Comparison of ENCODE assay signal across 10 mouse cellular contexts in genomic region chr11:44621615-44622014, GRCm38 (mm10). TPM values are rescaled to one million over a fixed set of nuclear protein-coding genes. Genes with fewer than 3 reads are reported as not detected.
A peak's percentile ranks its signal among the peaks of the same experiment; 100 is the strongest.
DNase-seq lines count a peak whose midpoint lies in the region; ATAC-seq and TF ChIP-seq lines count a peak whose summit lies in the region.
"Had no signal": no experiment of that assay in that cellular context is flagged by ENCODE, and none has a peak within 500 bp of the region (broad histone marks: within the 10 kb centered on the region; RNA-seq: fewer than 3 reads in every experiment).

No protein-coding gene starts in this region.

- H3K4me1 ChIP-seq in heart, postnatal 0 days (ENCODE audit: control insufficient read depth, insufficient read depth) = no peaks in the 10 kb centered on the region
- H3K4me1 ChIP-seq in embryonic facial prominence, embryonic 13.5 days = peaks cover 25% of the 10 kb centered on the region
- peaks cover 51% of the 10 kb centered on the region for H3K4me1 ChIP-seq in hindbrain, embryonic 15.5 days (replicated peaks)
- no peaks in the 10 kb centered on the region for H3K4me1 ChIP-seq in liver, embryonic 11.5 days (replicated peaks; ENCODE audit: control insufficient read depth, insufficient read depth, low read length)

- DNase-seq in heart, postnatal 0 days (ENCODE audit: low spot score) = no peak
- no peak for DNase-seq in heart, postnatal 4 days
- peak; percentile 25 for DNase-seq in neural tube, embryonic 10.5 days (ENCODE audit: extremely low spot score, low spot score)
- DNase-seq in adipocyte (ENCODE audit: low spot score) = no peak
- DNase-seq in liver, embryonic 11.5 days (ENCODE audit: low spot score) = no peak
- no peak for DNase-seq in right cerebral cortex, postnatal 25 days

- 66% methylated on average over 10 of the region's 10 CpGs for WGBS in heart, postnatal 0 days
- 47% methylated on average over 10 of the region's 10 CpGs for WGBS in embryonic facial prominence, embryonic 13.5 days
- 41% methylated on average over 10 of the region's 10 CpGs for WGBS in hindbrain, embryonic 15.5 days
- WGBS in liver, embryonic 11.5 days = 52% methylated on average over 10 of the region's 10 CpGs

- H3K9ac ChIP-seq in heart, postnatal 0 days (replicated peaks; ENCODE audit: low read depth, low read length) = no peak overlapping the region
- H3K9ac ChIP-seq in embryonic facial prominence, embryonic 13.5 days = 0 out of 2 replicates have a peak overlapping the region, but pooled peaks have one; percentile 79
- peak overlapping the region; percentile 35 for H3K9ac ChIP-seq in hindbrain, embryonic 15.5 days
- H3K9ac ChIP-seq in liver, embryonic 11.5 days (ENCODE audit: low read depth, low read length) = no peak overlapping the region

- H3K36me3 ChIP-seq in heart, postnatal 0 days (replicated peaks; ENCODE audit: control insufficient read depth, insufficient read depth, low read length) = no peaks in the 10 kb centered on the region
- peaks cover 8% of the 10 kb centered on the region for H3K36me3 ChIP-seq in embryonic facial prominence, embryonic 13.5 days
- no peaks in the 10 kb centered on the region for H3K36me3 ChIP-seq in hindbrain, embryonic 15.5 days
- no peaks in the 10 kb centered on the region for H3K36me3 ChIP-seq in liver, embryonic 11.5 days (ENCODE audit: control insufficient read depth, insufficient read depth, low read length)

- no peak overlapping the region for H3K4me3 ChIP-seq in heart, postnatal 0 days (ENCODE audit: low read depth, low read length)
- peak overlapping the region; percentile 66 for H3K4me3 ChIP-seq in embryonic facial prominence, embryonic 13.5 days
- H3K4me3 ChIP-seq in hindbrain, embryonic 15.5 days = peak overlapping the region; percentile 81
- no peak overlapping the region for H3K4me3 ChIP-seq in liver, embryonic 11.5 days (ENCODE audit: low read depth, low read length)
- H3K4me3 ChIP-seq: left cerebral cortex, adult 2 months had no signal

- no peaks in the 10 kb centered on the region for H3K9me3 ChIP-seq in heart, postnatal 0 days (replicated peaks; ENCODE audit: control insufficient read depth, low read length)
- H3K9me3 ChIP-seq in embryonic facial prominence, embryonic 13.5 days = no peaks in the 10 kb centered on the region
- H3K9me3 ChIP-seq in hindbrain, embryonic 15.5 days = no peaks in the 10 kb centered on the region
- H3K9me3 ChIP-seq in liver, embryonic 11.5 days (ENCODE audit: control insufficient read depth, low read length) = no peaks in the 10 kb centered on the region

- H3K4me2 ChIP-seq in heart, postnatal 0 days (ENCODE audit: low read depth, low read length) = peak overlapping the region; percentile 68; the same call in 1 of the 2 replicates
- H3K4me2 ChIP-seq in embryonic facial prominence, embryonic 13.5 days = peak overlapping the region; percentile 77
- H3K4me2 ChIP-seq in hindbrain, embryonic 15.5 days = peak overlapping the region; percentile 77
- H3K4me2 ChIP-seq in liver, embryonic 11.5 days = no peak overlapping the region

- no peak for ATAC-seq in heart, postnatal 0 days (ENCODE audit: insufficient read depth, low read depth)
- ATAC-seq in embryonic facial prominence, embryonic 13.5 days (ENCODE audit: insufficient number of reproducible peaks, insufficient read depth, low FRiP score, low TSS enrichment, low read depth) = no peak
- no peak for ATAC-seq in hindbrain, embryonic 15.5 days (ENCODE audit: low FRiP score, low read depth)
- no peak for ATAC-seq in liver, embryonic 11.5 days (replicated peaks; ENCODE audit: low FRiP score)

- H3K27me3 ChIP-seq in heart, postnatal 0 days (ENCODE audit: control insufficient read depth, insufficient read depth, low read length) = peaks cover 45% of the 10 kb centered on the region
- peaks cover 48% of the 10 kb centered on the region for H3K27me3 ChIP-seq in embryonic facial prominence, embryonic 13.5 days
- H3K27me3 ChIP-seq in hindbrain, embryonic 15.5 days = no peaks in the 10 kb centered on the region
- peaks cover 57% of the 10 kb centered on the region for H3K27me3 ChIP-seq in liver, embryonic 11.5 days (replicated peaks; ENCODE audit: control insufficient read depth, insufficient read depth, low read length)

- peak overlapping the region; percentile 38; the same call in 1 of the 2 replicates for H3K27ac ChIP-seq in heart, postnatal 0 days (ENCODE audit: low read depth)
- no peak overlapping the region for H3K27ac ChIP-seq in embryonic facial prominence, embryonic 13.5 days
- peak overlapping the region; percentile 80 for H3K27ac ChIP-seq in hindbrain, embryonic 15.5 days (replicated peaks)
- H3K27ac ChIP-seq in liver, embryonic 11.5 days (ENCODE audit: low read depth, low read length) = no peak overlapping the region
- H3K27ac ChIP-seq: left cerebral cortex, adult 2 months had no signal

- no peak for TF ChIP-seq EP300 in heart, postnatal 0 days (IDR thresholded peaks at IDR 0.05; ENCODE audit: low read depth)

- TF ChIP-seq CTCF in heart, postnatal 0 days (IDR thresholded peaks at IDR 0.05; ENCODE audit: low read depth) = no peak

RNA-seq across cellular contexts. Expression of gene Ebf1, which starts 4.5 kb away (rescaled TPM):
- total RNA-seq in heart, postnatal 0 days (2014; rRNA removed; ENCODE audit: low replicate concordance) = 8.1 and 12.8 TPM in 2 replicates
- polyA plus RNA-seq in heart, postnatal 0 days (2015; fragmentation: Nextera tagmentation; extraction: Ambion mirVana) = 10.4 and 10.5 TPM in 2 replicates
- total RNA-seq in heart, postnatal 4 days (2021) = 10 to 100 TPM; 27.2 to 31.0 TPM
- polyA plus RNA-seq in embryonic facial prominence, embryonic 13.5 days (2015; fragmentation: Nextera tagmentation; extraction: Ambion mirVana) = 69.1 and 77.2 TPM in 2 replicates
- polyA plus RNA-seq in hindbrain, embryonic 15.5 days (2015; fragmentation: Nextera tagmentation; extraction: Ambion mirVana) = 101 and 139 TPM in 2 replicates
- 0.75 and 0.99 TPM in 2 replicates for polyA plus RNA-seq in liver, embryonic 11.5 days (2014; fragmentation: Nextera tagmentation; extraction: Ambion mirVana)
- total RNA-seq: hematopoietic stem cell, adult 5-6 weeks had no signal

Comparison
In these comparisons a context has a peak if more than half of its experiments do, and no peak if none do; other contexts are left out.
1. H3K27ac ChIP-seq: peak in heart, postnatal 0 days (single experiment) and hindbrain, embryonic 15.5 days (single experiment); none in embryonic facial prominence, embryonic 13.5 days (single experiment) and liver, embryonic 11.5 days (single experiment).
2. H3K4me3 ChIP-seq: peak in embryonic facial prominence, embryonic 13.5 days (single experiment) and hindbrain, embryonic 15.5 days (single experiment); none in heart, postnatal 0 days (single experiment) and liver, embryonic 11.5 days (single experiment).
3. H3K9ac ChIP-seq: peak in embryonic facial prominence, embryonic 13.5 days (single experiment) and hindbrain, embryonic 15.5 days (single experiment); none in heart, postnatal 0 days (single experiment) and liver, embryonic 11.5 days (single experiment).